In the genomic region with DNA sequence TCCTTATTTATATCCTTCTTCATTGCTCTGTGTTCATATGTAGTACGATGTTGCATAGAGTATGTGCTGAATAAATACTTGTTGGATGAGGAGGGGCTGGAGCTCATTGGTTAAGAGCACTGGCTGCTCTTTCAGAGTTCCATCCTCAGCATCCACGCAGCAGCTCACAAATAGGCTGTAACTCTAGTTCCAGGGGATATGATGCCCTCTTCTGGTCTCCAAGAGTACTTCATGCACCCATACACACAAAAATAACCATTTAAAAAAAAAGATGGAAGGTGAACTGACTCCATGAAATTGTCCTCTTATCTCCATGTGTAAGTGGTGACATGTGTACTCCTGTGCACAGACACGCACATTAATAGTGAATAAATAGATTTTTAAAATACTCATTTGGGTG, we compare ENCODE assay signal across 10 mouse cellular contexts. TPM values are rescaled to one million over a fixed set of nuclear protein-coding genes. Genes with fewer than 3 reads are reported as not detected.
DNase-seq lines count a peak whose midpoint lies in the region; ATAC-seq and TF ChIP-seq lines count a peak whose summit lies in the region.
"Had no signal": no experiment of that assay in that cellular context is flagged by ENCODE, and none has a peak within 500 bp of the region (broad histone marks: within the 10 kb centered on the region; RNA-seq: fewer than 3 reads in every experiment).

No protein-coding gene starts in this region.

- peak; percentile 65 for TF ChIP-seq CTCF in midbrain, postnatal 0 days (IDR thresholded peaks at IDR 0.05)

- H3K27me3 ChIP-seq in hindbrain, embryonic 11.5 days (ENCODE audit: control insufficient read depth, insufficient read depth, low read length): no peaks in the 10 kb centered on the region
- H3K27me3 ChIP-seq in hindbrain, embryonic 16.5 days (replicated peaks; ENCODE audit: control insufficient read depth, insufficient read depth, low read length): no peaks in the 10 kb centered on the region
- H3K27me3 ChIP-seq in midbrain, postnatal 0 days (ENCODE audit: insufficient read depth, low read length): no peaks in the 10 kb centered on the region
- H3K27me3 ChIP-seq in midbrain, embryonic 13.5 days: no peaks in the 10 kb centered on the region
- H3K27me3 ChIP-seq: embryonic facial prominence, embryonic 12.5 days had no signal

- H3K9me3 ChIP-seq in hindbrain, embryonic 11.5 days (ENCODE audit: control insufficient read depth, low read length): no peaks in the 10 kb centered on the region
- H3K9me3 ChIP-seq in hindbrain, embryonic 16.5 days (ENCODE audit: control insufficient read depth, low read length): no peaks in the 10 kb centered on the region
- no peaks in the 10 kb centered on the region for H3K9me3 ChIP-seq in midbrain, postnatal 0 days (ENCODE audit: low read length)
- H3K9me3 ChIP-seq in midbrain, embryonic 13.5 days: no peaks in the 10 kb centered on the region
- H3K9me3 ChIP-seq: embryonic facial prominence, embryonic 12.5 days had no signal

- no peak overlapping the region for H3K9ac ChIP-seq in hindbrain, embryonic 11.5 days (ENCODE audit: low read depth, low read length)
- H3K9ac ChIP-seq in hindbrain, embryonic 16.5 days (ENCODE audit: low read depth, low read length): no peak overlapping the region
- H3K9ac ChIP-seq in midbrain, postnatal 0 days (replicated peaks; ENCODE audit: low read length, poor library complexity, severe bottlenecking): no peak overlapping the region
- H3K9ac ChIP-seq in midbrain, embryonic 13.5 days (replicated peaks): no peak overlapping the region
- H3K9ac ChIP-seq: embryonic facial prominence, embryonic 12.5 days had no signal

- no peak for ATAC-seq in hindbrain, embryonic 11.5 days (ENCODE audit: low FRiP score)
- ATAC-seq in hindbrain, embryonic 16.5 days: no peak
- ATAC-seq in midbrain, postnatal 0 days (ENCODE audit: low FRiP score): no peak
- ATAC-seq in midbrain, embryonic 13.5 days: no peak

- peak; percentile 19 for DNase-seq in hindbrain, embryonic 11.5 days (ENCODE audit: low spot score)
- peak; percentile 33 for DNase-seq in midbrain, postnatal 0 days (ENCODE audit: low spot score)
- peak; percentile 32 for DNase-seq in adipocyte (ENCODE audit: low spot score)
- peak; percentile 52 for DNase-seq in naive thymus-derived CD4-positive, alpha-beta T cell, adult 2 months (ENCODE audit: low read depth)
- no peak for DNase-seq in layer of hippocampus, adult 9-11 months
- no peak for DNase-seq in urinary bladder, postnatal 4 days (ENCODE audit: low spot score in 2 of 2)
- DNase-seq: gastrocnemius, postnatal 36 days had no signal

- no peaks in the 10 kb centered on the region for H3K36me3 ChIP-seq in hindbrain, embryonic 11.5 days (ENCODE audit: control insufficient read depth, insufficient read depth, low read length)
- H3K36me3 ChIP-seq in hindbrain, embryonic 16.5 days (ENCODE audit: control insufficient read depth, insufficient read depth, low read length): peaks cover 5% of the 10 kb centered on the region; the same call in 1 of the 2 replicates
- no peaks in the 10 kb centered on the region; the same call in 1 of the 2 replicates for H3K36me3 ChIP-seq in midbrain, postnatal 0 days (ENCODE audit: insufficient read depth, low read length)
- H3K36me3 ChIP-seq in midbrain, embryonic 13.5 days: peaks cover 15% of the 10 kb centered on the region; the same call in 1 of the 2 replicates
- H3K36me3 ChIP-seq: embryonic facial prominence, embryonic 12.5 days had no signal

- no peak overlapping the region for H3K4me3 ChIP-seq in hindbrain, embryonic 11.5 days (ENCODE audit: low read depth, low read length)
- no peak overlapping the region for H3K4me3 ChIP-seq in hindbrain, embryonic 16.5 days (ENCODE audit: low read length)
- no peak overlapping the region for H3K4me3 ChIP-seq in midbrain, postnatal 0 days (ENCODE audit: low read depth, low read length)
- H3K4me3 ChIP-seq in midbrain, embryonic 13.5 days (replicated peaks): no peak overlapping the region
- H3K4me3 ChIP-seq: embryonic facial prominence, embryonic 12.5 days had no signal

- WGBS in hindbrain, embryonic 11.5 days: 42% methylated on average over 3 of the region's 3 CpGs
- 53% methylated on average over 3 of the region's 3 CpGs for WGBS in hindbrain, embryonic 16.5 days
- WGBS in midbrain, postnatal 0 days: 40% methylated on average over 3 of the region's 3 CpGs
- WGBS in midbrain, embryonic 13.5 days: 56% methylated on average over 3 of the region's 3 CpGs

- H3K27ac ChIP-seq in hindbrain, embryonic 11.5 days (ENCODE audit: low read depth, low read length): no peak overlapping the region
- no peak overlapping the region for H3K27ac ChIP-seq in hindbrain, embryonic 16.5 days (ENCODE audit: low read depth, low read length)
- no peak overlapping the region for H3K27ac ChIP-seq in midbrain, postnatal 0 days (ENCODE audit: low read depth, low read length)
- H3K27ac ChIP-seq in midbrain, embryonic 13.5 days: no peak overlapping the region
- H3K27ac ChIP-seq: embryonic facial prominence, embryonic 12.5 days had no signal

- H3K4me1 ChIP-seq in hindbrain, embryonic 11.5 days (replicated peaks; ENCODE audit: control insufficient read depth, insufficient read depth, low read length): no peaks in the 10 kb centered on the region
- peaks cover 5% of the 10 kb centered on the region; the same call in 1 of the 2 replicates for H3K4me1 ChIP-seq in hindbrain, embryonic 16.5 days (ENCODE audit: control insufficient read depth, insufficient read depth, low read depth, low read length)
- no peaks in the 10 kb centered on the region for H3K4me1 ChIP-seq in midbrain, postnatal 0 days (ENCODE audit: insufficient read depth, low read length)
- peaks cover 10% of the 10 kb centered on the region for H3K4me1 ChIP-seq in midbrain, embryonic 13.5 days (replicated peaks)
- H3K4me1 ChIP-seq: embryonic facial prominence, embryonic 12.5 days had no signal

- no peak overlapping the region for H3K4me2 ChIP-seq in hindbrain, embryonic 11.5 days (replicated peaks; ENCODE audit: low read depth, low read length)
- no peak overlapping the region for H3K4me2 ChIP-seq in hindbrain, embryonic 16.5 days (ENCODE audit: low read length)
- H3K4me2 ChIP-seq in midbrain, postnatal 0 days (ENCODE audit: low read depth, low read length, poor library complexity, severe bottlenecking): no peak overlapping the region
- no peak overlapping the region for H3K4me2 ChIP-seq in midbrain, embryonic 13.5 days (replicated peaks)
- H3K4me2 ChIP-seq: embryonic facial prominence, embryonic 12.5 days had no signal

RNA-seq across cellular contexts. Expression of a gene that starts 3.8 kb away (rescaled TPM):
- 46.1 and 53.6 TPM in 2 replicates for polyA plus RNA-seq in hindbrain, embryonic 11.5 days (2014; fragmentation: Nextera tagmentation; extraction: Ambion mirVana)
- polyA plus RNA-seq in hindbrain, embryonic 16.5 days (2015; fragmentation: Nextera tagmentation; extraction: Ambion mirVana): 61.5 and 71.9 TPM in 2 replicates
- total RNA-seq in midbrain, postnatal 0 days (2014; rRNA removed): 27.2 and 36.3 TPM in 2 replicates
- 63.9 and 68.4 TPM in 2 replicates for polyA plus RNA-seq in midbrain, postnatal 0 days (2015; fragmentation: Nextera tagmentation; extraction: Ambion mirVana)
- 76.5 and 81.7 TPM in 2 replicates for polyA plus RNA-seq in midbrain, embryonic 13.5 days (2015; fragmentation: Nextera tagmentation; extraction: Ambion mirVana)

RNA-seq across cellular contexts. Expression of a gene that starts 28.7 kb away (rescaled TPM):
- 1.6 and 2.2 TPM in 2 replicates for polyA plus RNA-seq in hindbrain, embryonic 11.5 days (2014; fragmentation: Nextera tagmentation; extraction: Ambion mirVana)
- polyA plus RNA-seq in hindbrain, embryonic 16.5 days (2015; fragmentation: Nextera tagmentation; extraction: Ambion mirVana): 5.3 and 6.4 TPM in 2 replicates
- total RNA-seq in midbrain, postnatal 0 days (2014; rRNA removed): 3.1 and 5.2 TPM in 2 replicates
- 4.6 and 5.3 TPM in 2 replicates for polyA plus RNA-seq in midbrain, postnatal 0 days (2015; fragmentation: Nextera tagmentation; extraction: Ambion mirVana)
- polyA plus RNA-seq in midbrain, embryonic 13.5 days (2015; fragmentation: Nextera tagmentation; extraction: Ambion mirVana): 1.4 and 2.1 TPM in 2 replicates

RNA-seq across cellular contexts. Expression of a gene that starts 31.0 kb away (rescaled TPM):
- 18.5 and 21.7 TPM in 2 replicates for polyA plus RNA-seq in hindbrain, embryonic 11.5 days (2014; fragmentation: Nextera tagmentation; extraction: Ambion mirVana)
- 20.4 and 25.3 TPM in 2 replicates for polyA plus RNA-seq in hindbrain, embryonic 16.5 days (2015; fragmentation: Nextera tagmentation; extraction: Ambion mirVana)
- 21.0 and 22.3 TPM in 2 replicates for total RNA-seq in midbrain, postnatal 0 days (2014; rRNA removed)
- 20.0 and 21.0 TPM in 2 replicates for polyA plus RNA-seq in midbrain, postnatal 0 days (2015; fragmentation: Nextera tagmentation; extraction: Ambion mirVana)
- 25.3 and 30.4 TPM in 2 replicates for polyA plus RNA-seq in midbrain, embryonic 13.5 days (2015; fragmentation: Nextera tagmentation; extraction: Ambion mirVana)

RNA-seq across cellular contexts. Expression of a gene that starts 42.7 kb away (rescaled TPM):
- polyA plus RNA-seq in hindbrain, embryonic 11.5 days (2014; fragmentation: Nextera tagmentation; extraction: Ambion mirVana): 19.9 and 21.5 TPM in 2 replicates
- polyA plus RNA-seq in hindbrain, embryonic 16.5 days (2015; fragmentation: Nextera tagmentation; extraction: Ambion mirVana): 52.8 and 55.8 TPM in 2 replicates
- total RNA-seq in midbrain, postnatal 0 days (2014; rRNA removed): 272 and 352 TPM in 2 replicates
- polyA plus RNA-seq in midbrain, postnatal 0 days (2015; fragmentation: Nextera tagmentation; extraction: Ambion mirVana): 64.9 and 71.6 TPM in 2 replicates
- polyA plus RNA-seq in midbrain, embryonic 13.5 days (2015; fragmentation: Nextera tagmentation; extraction: Ambion mirVana): 46.0 and 51.0 TPM in 2 replicates

RNA-seq across cellular contexts. Expression of a gene that starts 47.8 kb away (rescaled TPM):
- 32.4 and 37.5 TPM in 2 replicates for polyA plus RNA-seq in hindbrain, embryonic 11.5 days (2014; fragmentation: Nextera tagmentation; extraction: Ambion mirVana)
- polyA plus RNA-seq in hindbrain, embryonic 16.5 days (2015; fragmentation: Nextera tagmentation; extraction: Ambion mirVana): 34.2 and 41.2 TPM in 2 replicates
- total RNA-seq in midbrain, postnatal 0 days (2014; rRNA removed): 61.2 and 68.3 TPM in 2 replicates
- 37.0 and 39.6 TPM in 2 replicates for polyA plus RNA-seq in midbrain, postnatal 0 days (2015; fragmentation: Nextera tagmentation; extraction: Ambion mirVana)
- 46.4 and 53.2 TPM in 2 replicates for polyA plus RNA-seq in midbrain, embryonic 13.5 days (2015; fragmentation: Nextera tagmentation; extraction: Ambion mirVana)

Comparison
In these comparisons a context has a peak if more than half of its experiments do, and no peak if none do; other contexts are left out.
1. DNase-seq: peak in hindbrain, embryonic 11.5 days (single experiment), midbrain, postnatal 0 days (single experiment), adipocyte (single experiment) and naive thymus-derived CD4-positive, alpha-beta T cell, adult 2 months (single experiment); none in layer of hippocampus, adult 9-11 months (single experiment) and urinary bladder, postnatal 4 days (0 of 2).